Mouse (Mus musculus) hindbrain, embryonic 16.5 days (tissue): ENCODE results near the gene Phtf2. TPM values are rescaled to one million over a fixed set of nuclear protein-coding genes. Genes with fewer than 3 reads are reported as not detected.

Experiments used
- ATAC-seq: fragments of 200-750 bp; cut with Nextera tagmentation; 2 replicates; pipeline ENCODE4 v1.8.0; 2017; ENCODE audit warnings: moderate TSS enrichment, moderate library complexity
- H3K27ac ChIP-seq: fragments of 300-500 bp; sonication (generic); 2 replicates; pipeline ENCODE4 v1.5.1; 2014; ENCODE audit warnings: low read depth, mild to moderate bottlenecking, control low read depth, low read length, moderate library complexity
- H3K27me3 ChIP-seq: fragments of 300-500 bp; sonication (generic); replicated peaks from 2 replicates; pipeline ENCODE4 v1.6.1; 2014; ENCODE audit warnings: low read length; ENCODE audit not compliant: control insufficient read depth, insufficient read depth
- H3K36me3 ChIP-seq: fragments of 300-500 bp; sonication (generic); 2 replicates; pipeline ENCODE4 v1.6.1; 2014; ENCODE audit warnings: mild to moderate bottlenecking, low read length, moderate library complexity, mixed read lengths; ENCODE audit not compliant: control insufficient read depth, insufficient read depth
- H3K4me1 ChIP-seq: fragments of 300-500 bp; sonication (generic); 2 replicates; pipeline ENCODE4 v1.6.1; 2014; ENCODE audit warnings: low read depth, low read length; ENCODE audit not compliant: control insufficient read depth, insufficient read depth
- H3K4me2 ChIP-seq: fragments of 300-500 bp; sonication (generic); 2 replicates; pipeline ENCODE4 v1.6.1; 2014; ENCODE audit warnings: mild to moderate bottlenecking, low read length, control low read depth, moderate library complexity
- H3K4me3 ChIP-seq: fragments of 300-500 bp; sonication (generic); 2 replicates; pipeline ENCODE4 v1.5.1; 2014; ENCODE audit warnings: mild to moderate bottlenecking, low read length, control low read depth, moderate library complexity
- H3K9ac ChIP-seq: fragments of 300-500 bp; sonication (generic); 2 replicates; pipeline ENCODE4 v1.6.1; 2014; ENCODE audit warnings: low read depth, mild to moderate bottlenecking, control low read depth, low read length, moderate library complexity
- H3K9me3 ChIP-seq: fragments of 300-500 bp; sonication (generic); 2 replicates; pipeline ENCODE4 v1.6.1; 2014; ENCODE audit warnings: mild to moderate bottlenecking, low read length, moderate library complexity; ENCODE audit not compliant: control insufficient read depth
- WGBS: fragments of 180-500 bp; shearing (Covaris S2); extraction: QIAGEN DNeasy Blood & Tissue Kit; methylation state at CpG from one replicate; pipeline ENCODE4 v1.1.7; 2014; 5-methylcytosine and 5-hydroxymethylcytosine counted together
- polyA plus RNA-seq: library from polyadenylated mRNA; unstranded; fragments of >200 nt; fragmentation: Nextera tagmentation; extraction: Ambion mirVana; gene quantifications from 2 replicates; pipeline ENCODE4 v1.2.1, GENCODE M21; 2015

Gene Phtf2
- polyA plus RNA-seq, 1 experiment from 2014 or later, result 23.9 TPM

- Histone ChIP-seq H3K4me2 (no peak overlapping the region), H3K27me3 (no peaks in the 10 kb centered on the region), H3K9me3 (no peaks in the 10 kb centered on the region), H3K27ac (no peak overlapping the region), H3K9ac (no peak overlapping the region), H3K4me1 (no peaks in the 10 kb centered on the region), H3K4me3 (no peak overlapping the region), H3K36me3 (peaks cover 4% of the 10 kb centered on the region; the same call in 1 of the 2 replicates)
- WGBS, result 89% methylated on average over 12 of the region's 12 CpGs
- no peak for ATAC-seq
These were observed 121.4 kb downstream of the Phtf2 start for GRCm38 (mm10) chr5:20760368-20761162.

- no peak for ATAC-seq
- H3K4me1 ChIP-seq, result no peaks in the 10 kb centered on the region
- H3K4me3 ChIP-seq, result no peak overlapping the region
- H3K27me3 ChIP-seq, result no peaks in the 10 kb centered on the region
- H3K4me2 ChIP-seq, result no peak overlapping the region
- H3K36me3 ChIP-seq, result peaks cover 3% of the 10 kb centered on the region; the same call in 1 of the 2 replicates
- no peak overlapping the region for H3K27ac ChIP-seq
- H3K9me3 ChIP-seq, result no peaks in the 10 kb centered on the region
- WGBS, result 83% methylated on average over 5 of the region's 5 CpGs
- no peak overlapping the region for H3K9ac ChIP-seq
These were observed 122.2 kb downstream of the Phtf2 start for GRCm38 (mm10) chr5:20759771-20760170.

GRCm38 (mm10) chr5:20753963-20754362, 128.0 kb downstream of the Phtf2 start:
- no peaks in the 10 kb centered on the region for H3K9me3 ChIP-seq
- H3K9ac ChIP-seq, result no peak overlapping the region
- no peak for ATAC-seq
- H3K27ac ChIP-seq, result no peak overlapping the region
- H3K4me2 ChIP-seq, result no peak overlapping the region
- no peaks in the 10 kb centered on the region for H3K36me3 ChIP-seq
- no peaks in the 10 kb centered on the region for H3K27me3 ChIP-seq
- 87% methylated on average over 5 of the region's 5 CpGs for WGBS
- H3K4me3 ChIP-seq, result no peak overlapping the region
- H3K4me1 ChIP-seq, result no peaks in the 10 kb centered on the region; the same call in 1 of the 2 replicates

- H3K4me1 ChIP-seq, result no peaks in the 10 kb centered on the region; the same call in 1 of the 2 replicates
- no peak overlapping the region for H3K4me3 ChIP-seq
- H3K9ac ChIP-seq, result no peak overlapping the region
- no peak overlapping the region for H3K4me2 ChIP-seq
- H3K9me3 ChIP-seq, result no peaks in the 10 kb centered on the region
- 50% methylated on average over 2 of the region's 2 CpGs for WGBS
- no peak overlapping the region for H3K27ac ChIP-seq
- ATAC-seq, result no peak
- H3K36me3 ChIP-seq, result no peaks in the 10 kb centered on the region
- H3K27me3 ChIP-seq, result no peaks in the 10 kb centered on the region
These were observed 128.8 kb downstream of the Phtf2 start for GRCm38 (mm10) chr5:20753096-20753495.

- H3K4me1 ChIP-seq, result no peaks in the 10 kb centered on the region; the same call in 1 of the 2 replicates
- H3K9me3 ChIP-seq, result no peaks in the 10 kb centered on the region
- H3K27me3 ChIP-seq, result no peaks in the 10 kb centered on the region
- H3K36me3 ChIP-seq, result no peaks in the 10 kb centered on the region
- no peak overlapping the region for H3K4me3 ChIP-seq
- ATAC-seq, result peak; percentile 80
- no peak overlapping the region for H3K9ac ChIP-seq
- H3K27ac ChIP-seq, result no peak overlapping the region
- WGBS, result 28% methylated on average over 7 of the region's 7 CpGs
- no peak overlapping the region for H3K4me2 ChIP-seq
These were observed 130.2 kb downstream of the Phtf2 start for GRCm38 (mm10) chr5:20751696-20752095.

GRCm38 (mm10) chr5:20751000-20751399, 130.9 kb downstream of the Phtf2 start:
- no peak for ATAC-seq
- Histone ChIP-seq H3K9ac (no peak overlapping the region), H3K9me3 (no peaks in the 10 kb centered on the region), H3K4me3 (no peak overlapping the region), H3K27ac (no peak overlapping the region), H3K36me3 (no peaks in the 10 kb centered on the region), H3K4me1 (no peaks in the 10 kb centered on the region; the same call in 1 of the 2 replicates), H3K27me3 (no peaks in the 10 kb centered on the region), H3K4me2 (no peak overlapping the region)
- 33% methylated on average over 7 of the region's 7 CpGs for WGBS

- no peaks in the 10 kb centered on the region for H3K9me3 ChIP-seq
- H3K4me3 ChIP-seq, result no peak overlapping the region
- no peaks in the 10 kb centered on the region for H3K27me3 ChIP-seq
- H3K9ac ChIP-seq, result no peak overlapping the region
- WGBS, result 87% methylated on average over 3 of the region's 3 CpGs
- ATAC-seq, result no peak
- H3K36me3 ChIP-seq, result no peaks in the 10 kb centered on the region
- no peaks in the 10 kb centered on the region; the same call in 1 of the 2 replicates for H3K4me1 ChIP-seq
- no peak overlapping the region for H3K4me2 ChIP-seq
- H3K27ac ChIP-seq, result no peak overlapping the region
These were observed 132.4 kb downstream of the Phtf2 start for GRCm38 (mm10) chr5:20749535-20749934.

GRCm38 (mm10) chr5:20748856-20749255, 133.1 kb downstream of the Phtf2 start:
- H3K9me3 ChIP-seq, result no peaks in the 10 kb centered on the region
- no peak for ATAC-seq
- no peaks in the 10 kb centered on the region for H3K27me3 ChIP-seq
- no peak overlapping the region for H3K27ac ChIP-seq
- H3K9ac ChIP-seq, result no peak overlapping the region
- H3K4me3 ChIP-seq, result no peak overlapping the region
- H3K4me2 ChIP-seq, result no peak overlapping the region
- WGBS, result 91% methylated on average over 8 of the region's 8 CpGs
- no peaks in the 10 kb centered on the region for H3K36me3 ChIP-seq
- H3K4me1 ChIP-seq, result no peaks in the 10 kb centered on the region; the same call in 1 of the 2 replicates

GRCm38 (mm10) chr5:20748142-20748541, 133.8 kb downstream of the Phtf2 start:
- Histone ChIP-seq H3K27ac (no peak overlapping the region), H3K4me3 (no peak overlapping the region), H3K4me2 (no peak overlapping the region), H3K27me3 (no peaks in the 10 kb centered on the region), H3K9ac (no peak overlapping the region), H3K4me1 (no peaks in the 10 kb centered on the region; the same call in 1 of the 2 replicates), H3K36me3 (no peaks in the 10 kb centered on the region), H3K9me3 (no peaks in the 10 kb centered on the region)
- WGBS, result 37% methylated on average over 4 of the region's 4 CpGs
- no peak for ATAC-seq
